9 mouse cellular contexts compared by ENCODE assay signal in the genomic region with DNA sequence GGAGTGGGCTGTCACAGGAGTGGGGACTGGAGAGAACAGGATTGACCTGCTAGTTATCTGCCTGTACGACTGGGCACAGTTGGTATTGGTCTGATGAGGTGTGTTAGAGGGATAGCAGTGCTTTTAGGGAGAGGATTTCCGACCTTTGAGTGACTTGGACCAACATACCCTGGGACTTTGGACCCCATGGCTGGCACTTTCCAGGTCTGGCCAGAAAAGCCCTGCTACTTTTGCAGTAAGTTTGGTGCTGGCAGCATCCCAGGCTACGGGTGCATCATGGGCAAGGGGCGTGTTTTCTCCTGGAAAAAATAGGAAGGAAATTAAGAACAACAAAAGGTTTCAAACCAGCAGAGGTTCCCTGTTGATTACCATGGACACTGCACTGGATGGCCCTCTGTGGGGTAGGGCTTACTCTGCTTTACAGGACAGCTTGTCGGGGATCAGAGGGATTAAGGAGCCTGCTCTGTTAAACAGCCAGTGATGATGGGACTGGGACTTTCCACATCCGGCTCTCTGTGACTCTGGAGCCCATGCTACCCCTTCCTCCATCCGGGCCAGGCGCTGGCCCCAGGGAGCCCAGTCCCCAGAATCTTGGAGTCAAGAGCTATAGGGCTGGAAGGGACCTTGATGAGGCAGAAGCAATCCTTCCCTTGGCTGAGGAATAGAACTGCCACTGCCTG. TPM values are rescaled to one million over a fixed set of nuclear protein-coding genes. Genes with fewer than 3 reads are reported as not detected.
DNase-seq lines count a peak whose midpoint lies in the region; ATAC-seq and TF ChIP-seq lines count a peak whose summit lies in the region.
"Had no signal": no experiment of that assay in that cellular context is flagged by ENCODE, and none has a peak within 500 bp of the region (broad histone marks: within the 10 kb centered on the region; RNA-seq: fewer than 3 reads in every experiment).

No protein-coding gene starts in this region.

- no peaks in the 10 kb centered on the region for H3K27me3 ChIP-seq in liver, embryonic 13.5 days
- H3K27me3 ChIP-seq in liver, embryonic 11.5 days (replicated peaks; ENCODE audit: control insufficient read depth, insufficient read depth, low read length), result no peaks in the 10 kb centered on the region
- no peaks in the 10 kb centered on the region for H3K27me3 ChIP-seq in hindbrain, embryonic 16.5 days (replicated peaks; ENCODE audit: control insufficient read depth, insufficient read depth, low read length)
- no peaks in the 10 kb centered on the region for H3K27me3 ChIP-seq in myocyte (ENCODE audit: control insufficient read depth, insufficient read depth, insufficient read length)
- no peaks in the 10 kb centered on the region for H3K27me3 ChIP-seq in forebrain, embryonic 11.5 days (ENCODE audit: control insufficient read depth, insufficient read depth, low read length)

- WGBS in liver, embryonic 13.5 days (ENCODE audit: insufficient replicate concordance), result 62% methylated on average over 8 of the region's 8 CpGs
- WGBS in liver, embryonic 11.5 days, result 57% methylated on average over 8 of the region's 8 CpGs
- 56% methylated on average over 8 of the region's 8 CpGs for WGBS in hindbrain, embryonic 16.5 days
- 29% methylated on average over 8 of the region's 8 CpGs for WGBS in forebrain, embryonic 11.5 days

- no peak overlapping the region for H3K27ac ChIP-seq in liver, embryonic 13.5 days
- H3K27ac ChIP-seq in liver, embryonic 11.5 days (ENCODE audit: low read depth, low read length), result no peak overlapping the region
- 0 out of 2 replicates have a peak overlapping the region, but pooled peaks have one; percentile 36 for H3K27ac ChIP-seq in hindbrain, embryonic 16.5 days (ENCODE audit: low read depth, low read length)
- no peak overlapping the region for H3K27ac ChIP-seq in forebrain, embryonic 11.5 days (ENCODE audit: low read depth, low read length)

- H3K4me1 ChIP-seq in liver, embryonic 13.5 days (replicated peaks), result peaks cover 82% of the 10 kb centered on the region
- peaks cover 56% of the 10 kb centered on the region for H3K4me1 ChIP-seq in liver, embryonic 11.5 days (replicated peaks; ENCODE audit: control insufficient read depth, insufficient read depth, low read length)
- H3K4me1 ChIP-seq in hindbrain, embryonic 16.5 days (ENCODE audit: control insufficient read depth, insufficient read depth, low read depth, low read length), result peaks cover 53% of the 10 kb centered on the region
- H3K4me1 ChIP-seq in forebrain, embryonic 11.5 days (replicated peaks; ENCODE audit: control insufficient read depth, insufficient read depth, low read length), result peaks cover 21% of the 10 kb centered on the region; the same call in 1 of the 2 replicates

- H3K9me3 ChIP-seq in liver, embryonic 13.5 days (replicated peaks), result no peaks in the 10 kb centered on the region
- H3K9me3 ChIP-seq in liver, embryonic 11.5 days (ENCODE audit: control insufficient read depth, low read length), result no peaks in the 10 kb centered on the region
- no peaks in the 10 kb centered on the region for H3K9me3 ChIP-seq in hindbrain, embryonic 16.5 days (ENCODE audit: control insufficient read depth, low read length)
- no peaks in the 10 kb centered on the region for H3K9me3 ChIP-seq in forebrain, embryonic 11.5 days (ENCODE audit: control insufficient read depth, low read length)

- H3K79me2 ChIP-seq in myocyte (ENCODE audit: control insufficient read depth, insufficient read depth), result peaks cover 79% of the 10 kb centered on the region

- H3K36me3 ChIP-seq in liver, embryonic 13.5 days, result no peaks in the 10 kb centered on the region
- no peaks in the 10 kb centered on the region for H3K36me3 ChIP-seq in liver, embryonic 11.5 days (ENCODE audit: control insufficient read depth, insufficient read depth, low read length)
- no peaks in the 10 kb centered on the region for H3K36me3 ChIP-seq in hindbrain, embryonic 16.5 days (ENCODE audit: control insufficient read depth, insufficient read depth, low read length)
- H3K36me3 ChIP-seq in myocyte (ENCODE audit: control insufficient read depth, insufficient read depth), result no peaks in the 10 kb centered on the region
- H3K36me3 ChIP-seq in forebrain, embryonic 11.5 days (ENCODE audit: control insufficient read depth, insufficient read depth, low read length), result no peaks in the 10 kb centered on the region

- no peak for ATAC-seq in liver, embryonic 13.5 days (ENCODE audit: low read depth)
- no peak for ATAC-seq in liver, embryonic 11.5 days (replicated peaks; ENCODE audit: low FRiP score)
- ATAC-seq in hindbrain, embryonic 16.5 days, result no peak
- ATAC-seq in forebrain, embryonic 11.5 days (replicated peaks; ENCODE audit: low FRiP score), result no peak

- DNase-seq in adrenal gland, postnatal 10 days, result peak; percentile 78
- DNase-seq in adrenal gland, adult (ENCODE audit: inconsistent age in 2 of 2, low spot score in 1 of 2), result no peak
- no peak for DNase-seq in liver, embryonic 13.5 days
- no peak for DNase-seq in liver, embryonic 11.5 days (ENCODE audit: low spot score)
- DNase-seq in forebrain, embryonic 11.5 days (ENCODE audit: low spot score), result no peak
- DNase-seq in urinary bladder, adult 2 months (ENCODE audit: low spot score), result no peak

- 0 out of 2 replicates have a peak overlapping the region, but pooled peaks have one; percentile 36 for H3K9ac ChIP-seq in liver, embryonic 13.5 days
- H3K9ac ChIP-seq in liver, embryonic 11.5 days (ENCODE audit: low read depth, low read length), result no peak overlapping the region
- peak overlapping the region; percentile 38; the same call in 1 of the 2 replicates for H3K9ac ChIP-seq in hindbrain, embryonic 16.5 days (ENCODE audit: low read depth, low read length)
- no peak overlapping the region for H3K9ac ChIP-seq in forebrain, embryonic 11.5 days (ENCODE audit: low read length)

- H3K4me3 ChIP-seq in liver, embryonic 13.5 days (replicated peaks), result no peak overlapping the region
- H3K4me3 ChIP-seq in liver, embryonic 11.5 days (ENCODE audit: low read depth, low read length), result no peak overlapping the region
- no peak overlapping the region for H3K4me3 ChIP-seq in hindbrain, embryonic 16.5 days (ENCODE audit: low read length)
- no peak overlapping the region for H3K4me3 ChIP-seq in myocyte
- H3K4me3 ChIP-seq in forebrain, embryonic 11.5 days (ENCODE audit: low read depth, low read length), result no peak overlapping the region
- H3K4me3 ChIP-seq: erythroblast, embryonic 14.5 days had no signal

- TF ChIP-seq POLR2A in myocyte (IDR thresholded peaks at IDR 0.05; ENCODE audit: insufficient read length, low read depth), result no peak

- no peak overlapping the region for H3ac ChIP-seq in myocyte (ENCODE audit: control insufficient read depth, insufficient read length)

- H3K4me2 ChIP-seq in liver, embryonic 13.5 days, result no peak overlapping the region
- H3K4me2 ChIP-seq in liver, embryonic 11.5 days, result no peak overlapping the region
- H3K4me2 ChIP-seq in hindbrain, embryonic 16.5 days (ENCODE audit: low read length), result no peak overlapping the region
- H3K4me2 ChIP-seq in myocyte (ENCODE audit: low read depth), result peak overlapping the region; percentile 92
- no peak overlapping the region for H3K4me2 ChIP-seq in forebrain, embryonic 11.5 days (ENCODE audit: low read depth, low read length, severe bottlenecking)

RNA-seq across cellular contexts. Expression of gene Stk40, which starts 4.4 kb away (rescaled TPM):
- 10 to 100 TPM; 48.4 to 53.0 TPM for total RNA-seq in adrenal gland, postnatal 10 days (2021)
- 13.9 and 15.9 TPM in 2 replicates for polyA plus RNA-seq in liver, embryonic 13.5 days (2015; fragmentation: Nextera tagmentation; extraction: Ambion mirVana)
- 24.4 and 26.7 TPM in 2 replicates for polyA plus RNA-seq in liver, embryonic 11.5 days (2014; fragmentation: Nextera tagmentation; extraction: Ambion mirVana)
- polyA plus RNA-seq in hindbrain, embryonic 16.5 days (2015; fragmentation: Nextera tagmentation; extraction: Ambion mirVana), result 29.5 and 34.3 TPM in 2 replicates
- 25.9 TPM for polyA plus RNA-seq in myocyte (2012; fragmentation: generic; extraction: Trizol)
- polyA plus RNA-seq in forebrain, embryonic 11.5 days (2014; fragmentation: Nextera tagmentation; extraction: Ambion mirVana), result 37.4 and 37.5 TPM in 2 replicates
- 26.3 and 40.8 TPM in 2 replicates for polyA plus RNA-seq in urinary bladder, adult 2 months (2012; rRNA removed)

RNA-seq across cellular contexts. Expression of gene Lsm10, which starts 11.8 kb away (rescaled TPM):
- 10 to 100 TPM; 18.2 to 23.2 TPM for total RNA-seq in adrenal gland, postnatal 10 days (2021)
- polyA plus RNA-seq in liver, embryonic 13.5 days (2015; fragmentation: Nextera tagmentation; extraction: Ambion mirVana), result 31.1 and 31.3 TPM in 2 replicates
- polyA plus RNA-seq in liver, embryonic 11.5 days (2014; fragmentation: Nextera tagmentation; extraction: Ambion mirVana), result 46.6 and 53.3 TPM in 2 replicates
- 51.3 and 55.8 TPM in 2 replicates for polyA plus RNA-seq in hindbrain, embryonic 16.5 days (2015; fragmentation: Nextera tagmentation; extraction: Ambion mirVana)
- 50.5 TPM for polyA plus RNA-seq in myocyte (2012; fragmentation: generic; extraction: Trizol)
- polyA plus RNA-seq in forebrain, embryonic 11.5 days (2014; fragmentation: Nextera tagmentation; extraction: Ambion mirVana), result 43.0 and 44.4 TPM in 2 replicates
- polyA plus RNA-seq in urinary bladder, adult 2 months (2012; rRNA removed), result 48.2 and 49.5 TPM in 2 replicates

RNA-seq across cellular contexts. Expression of gene Eva1b, which starts 39.3 kb away (rescaled TPM):
- total RNA-seq in adrenal gland, postnatal 10 days (2021), result 10 to 100 TPM; 36.3 to 41.2 TPM
- 11.8 and 13.3 TPM in 2 replicates for polyA plus RNA-seq in liver, embryonic 13.5 days (2015; fragmentation: Nextera tagmentation; extraction: Ambion mirVana)
- polyA plus RNA-seq in liver, embryonic 11.5 days (2014; fragmentation: Nextera tagmentation; extraction: Ambion mirVana), result 25.3 and 28.1 TPM in 2 replicates
- 11.8 and 13.7 TPM in 2 replicates for polyA plus RNA-seq in hindbrain, embryonic 16.5 days (2015; fragmentation: Nextera tagmentation; extraction: Ambion mirVana)
- 28.6 TPM for polyA plus RNA-seq in myocyte (2012; fragmentation: generic; extraction: Trizol)
- 18.6 and 19.0 TPM in 2 replicates for polyA plus RNA-seq in forebrain, embryonic 11.5 days (2014; fragmentation: Nextera tagmentation; extraction: Ambion mirVana)
- 64.1 and 68.0 TPM in 2 replicates for polyA plus RNA-seq in urinary bladder, adult 2 months (2012; rRNA removed)

RNA-seq across cellular contexts. Expression of gene Oscp1, which starts 49.8 kb away (rescaled TPM):
- 10 to 100 TPM in 1 of 2 experiments, 1 to 10 TPM in 1; 8.2 to 11.2 TPM for total RNA-seq in adrenal gland, postnatal 10 days (2021)
- 1.4 and 1.5 TPM in 2 replicates for polyA plus RNA-seq in liver, embryonic 13.5 days (2015; fragmentation: Nextera tagmentation; extraction: Ambion mirVana)
- polyA plus RNA-seq in liver, embryonic 11.5 days (2014; fragmentation: Nextera tagmentation; extraction: Ambion mirVana), result 6.6 TPM in 2 replicates
- polyA plus RNA-seq in hindbrain, embryonic 16.5 days (2015; fragmentation: Nextera tagmentation; extraction: Ambion mirVana), result 42.5 and 42.9 TPM in 2 replicates
- polyA plus RNA-seq in myocyte (2012; fragmentation: generic; extraction: Trizol), result 12.8 TPM
- polyA plus RNA-seq in forebrain, embryonic 11.5 days (2014; fragmentation: Nextera tagmentation; extraction: Ambion mirVana), result 26.3 and 27.8 TPM in 2 replicates
- polyA plus RNA-seq in urinary bladder, adult 2 months (2012; rRNA removed), result 1.2 and 3.3 TPM in 2 replicates
- polyA plus RNA-seq: erythroblast, embryonic 14.5 days had no signal

RNA-seq across cellular contexts. Expression of gene Sh3d21, which starts 55.1 kb away (rescaled TPM):
- total RNA-seq in adrenal gland, postnatal 10 days (2021), result 1 to 10 TPM; 3.3 to 3.9 TPM
- polyA plus RNA-seq in liver, embryonic 13.5 days (2015; fragmentation: Nextera tagmentation; extraction: Ambion mirVana), result 0.82 and 1.3 TPM in 2 replicates
- 2.3 TPM in 2 replicates for polyA plus RNA-seq in liver, embryonic 11.5 days (2014; fragmentation: Nextera tagmentation; extraction: Ambion mirVana)
- polyA plus RNA-seq in hindbrain, embryonic 16.5 days (2015; fragmentation: Nextera tagmentation; extraction: Ambion mirVana), result 1.3 and 1.5 TPM in 2 replicates
- polyA plus RNA-seq in myocyte (2012; fragmentation: generic; extraction: Trizol), result 0.23 TPM
- polyA plus RNA-seq in forebrain, embryonic 11.5 days (2014; fragmentation: Nextera tagmentation; extraction: Ambion mirVana), result 1.6 TPM in 2 replicates
- polyA plus RNA-seq in urinary bladder, adult 2 months (2012; rRNA removed), result 10.1 and 11.8 TPM in 2 replicates

Comparison
In these comparisons a context has a peak if more than half of its experiments do, and no peak if none do; other contexts are left out.
1. H3K9ac ChIP-seq: peak in liver, embryonic 13.5 days (single experiment) and hindbrain, embryonic 16.5 days (single experiment); none in liver, embryonic 11.5 days (single experiment) and forebrain, embryonic 11.5 days (single experiment).